Mouse (Mus musculus) liver, embryonic 14.5 days (tissue): ENCODE data around the gene Tmem135. TPM values are rescaled to one million over a fixed set of nuclear protein-coding genes. Genes with fewer than 3 reads are reported as not detected.

Experiments
- ATAC-seq: fragments of 200-750 bp; cut with Nextera tagmentation; 2 replicates; pipeline ENCODE4 v1.8.0; 2017; ENCODE audit warnings: moderate number of reproducible peaks, mild to moderate bottlenecking, moderate library complexity; ENCODE audit not compliant: insufficient read depth
- DNase-seq, 3 experiments: peaks; one replicate each; pipeline ENCODE4 v3.0.0-alpha.2; 2012 to 2013; ENCODE audit warnings: low read depth in 3 of 3, low spot score in 3 of 3
- H3K27ac ChIP-seq: fragments of 300-500 bp; sonication (generic); 2 replicates; pipeline ENCODE4 v1.5.1; 2014; ENCODE audit warnings: moderate library complexity, mild to moderate bottlenecking, control low read depth, inconsistent platforms
- H3K27me3 ChIP-seq: fragments of 300-500 bp; sonication (generic); 2 replicates; pipeline ENCODE4 v1.6.1; 2014; ENCODE audit warnings: mild to moderate bottlenecking, low read length, moderate library complexity; ENCODE audit not compliant: control insufficient read depth, insufficient read depth
- H3K36me3 ChIP-seq: fragments of 300-500 bp; sonication (generic); replicated peaks from 2 replicates; pipeline ENCODE4 v1.6.1; 2014; ENCODE audit warnings: low read depth; ENCODE audit not compliant: control insufficient read depth, insufficient read depth
- H3K4me1 ChIP-seq, 2 experiments: fragments of 200-500 bp in 1 of 2; fragments of 300-500 bp in 1 of 2; sonication (generic) in 1 of 2; replicated peaks; 2 replicates each; pipeline ENCODE4 v1.6.1; 2012 to 2014; ENCODE audit warnings: antibody characterized with exemption in 1 of 2, inconsistent platforms in 1 of 2, low read length in 1 of 2; ENCODE audit not compliant: control insufficient read depth in 2 of 2, insufficient read depth in 2 of 2
- H3K4me2 ChIP-seq: fragments of 300-500 bp; sonication (generic); 2 replicates; pipeline ENCODE4 v1.6.1; 2014; ENCODE audit warnings: low read depth, mild to moderate bottlenecking, control low read depth, moderate library complexity
- H3K4me3 ChIP-seq, 2 experiments: fragments of 200-500 bp in 1 of 2; fragments of 300-500 bp in 1 of 2; sonication (generic) in 1 of 2; 2 replicates each; pipeline ENCODE4 v1.5.1; 2012 to 2014; ENCODE audit warnings: low read depth in 2 of 2, low read length in 2 of 2, mild to moderate bottlenecking in 2 of 2, control low read depth in 1 of 2, inconsistent platforms in 1 of 2, moderate library complexity in 1 of 2; ENCODE audit not compliant: insufficient read depth in 1 of 2
- H3K9ac ChIP-seq: fragments of 300-500 bp; sonication (generic); replicated peaks from 2 replicates; pipeline ENCODE4 v1.6.1; 2014; ENCODE audit warnings: mild to moderate bottlenecking, control low read depth, moderate library complexity
- H3K9me3 ChIP-seq: fragments of 300-500 bp; sonication (generic); 2 replicates; pipeline ENCODE4 v1.6.1; 2016; ENCODE audit warnings: low read length, mixed read lengths; ENCODE audit not compliant: control insufficient read depth
- CTCF ChIP-seq: IDR thresholded peaks from 2 replicates; pipeline ENCODE4 v1.5.1; 2016; ENCODE audit warnings: antibody characterized with exemption, low read depth, control low read depth
- EP300 ChIP-seq: IDR thresholded peaks from 2 replicates; pipeline ENCODE4 v1.6.1; 2016; ENCODE audit warnings: antibody characterized with exemption, low read depth
- WGBS: fragments of 180-500 bp; shearing (Covaris S2); extraction: QIAGEN DNeasy Blood & Tissue Kit; methylation state at CpG from one replicate; pipeline ENCODE4 v1.1.7; 2014; ENCODE audit not compliant: insufficient replicate concordance; 5-methylcytosine and 5-hydroxymethylcytosine counted together
- polyA plus RNA-seq, 2 experiments: library from polyadenylated mRNA; depleted of rRNA in 1 of 2; stranded (reverse) in 1 of 2; unstranded in 1 of 2; fragments of >200 nt; fragmentation: Nextera tagmentation in 1 of 2; extraction: Ambion mirVana in 1 of 2; gene quantifications; 2 replicates each; pipeline versions ENCODE4 v1.2.1 to v1.2.3; 2012 to 2014

Tmem135 gene
- polyA plus RNA-seq, 2 experiments = 5.4 to 12.7 TPM

DNA sequence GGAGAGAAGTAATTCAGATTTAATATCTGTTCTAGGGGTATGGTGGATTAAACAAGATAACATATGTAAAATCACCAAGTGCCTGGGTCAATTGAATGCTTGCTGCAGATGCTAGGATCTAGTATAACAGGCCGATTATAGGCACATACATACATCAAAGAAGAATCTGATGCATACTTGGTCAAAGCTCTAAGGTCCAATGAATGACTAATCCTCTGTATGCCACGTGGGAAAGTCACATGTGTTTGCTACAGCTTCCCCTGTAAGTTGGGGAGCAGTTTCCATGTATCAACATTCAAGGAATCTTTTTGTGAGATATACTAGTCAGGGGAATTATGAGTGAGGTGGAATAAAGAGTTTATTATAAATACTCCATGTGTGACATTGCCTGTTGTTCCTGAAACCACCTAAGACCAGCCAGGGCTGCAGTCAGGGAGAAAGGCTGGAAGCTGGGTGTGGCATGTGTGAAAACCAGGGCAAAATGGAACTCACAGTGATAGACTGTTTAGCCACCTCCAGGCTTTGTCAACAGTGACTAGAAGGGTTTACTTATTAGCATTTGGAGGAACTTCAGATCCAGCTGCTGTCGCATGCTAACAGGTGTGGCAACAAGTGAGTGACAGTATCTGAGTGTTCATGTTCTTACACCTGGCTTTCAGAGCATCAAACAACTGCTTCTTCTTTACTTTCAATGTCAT, 6.0 kb downstream of the Tmem135 start:
- H3K9me3 ChIP-seq = no peaks in the 10 kb centered on the region
- no peak overlapping the region for H3K4me3 ChIP-seq
- WGBS = 41% methylated on average over 3 of the region's 3 CpGs
- no peak overlapping the region for H3K27ac ChIP-seq
- H3K36me3 ChIP-seq = no peaks in the 10 kb centered on the region
- peaks cover 0 to 3% of the 10 kb centered on the region in 2 experiments; a peak in 1 of 4 replicates for H3K4me1 ChIP-seq
- TF ChIP-seq EP300 (no peak), CTCF (no peak)
- DNase-seq (no peak), ATAC-seq (no peak)
- H3K4me2 ChIP-seq = no peak overlapping the region
- no peak overlapping the region for H3K9ac ChIP-seq
- peaks cover 7% of the 10 kb centered on the region for H3K27me3 ChIP-seq

DNA sequence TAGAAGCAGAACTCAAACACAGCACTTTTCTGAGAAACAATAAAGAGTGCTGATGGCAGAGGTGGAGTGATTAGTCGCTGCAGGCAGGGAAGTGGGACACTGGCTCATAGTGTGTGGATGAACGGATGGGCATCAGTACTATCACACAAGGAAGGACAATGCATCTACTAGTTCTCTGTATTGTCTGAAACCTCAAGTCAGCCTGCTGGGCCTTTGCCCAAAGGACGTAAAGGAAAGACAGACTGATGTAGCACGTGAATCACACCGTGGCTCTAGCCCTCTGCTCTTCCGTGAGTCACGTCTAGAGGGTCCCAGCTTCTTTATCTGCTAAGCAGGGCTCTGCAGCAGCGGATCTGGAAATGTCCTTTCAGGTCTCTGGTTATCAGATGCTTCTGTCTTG, 7.6 kb downstream of the Tmem135 start:
- TF ChIP-seq CTCF (no peak), EP300 (no peak)
- Histone ChIP-seq H3K4me1 (peaks cover 0 to 3% of the 10 kb centered on the region in 2 experiments; a peak in 2 of 4 replicates), H3K4me3 (no peak overlapping the region), H3K4me2 (no peak overlapping the region), H3K36me3 (no peaks in the 10 kb centered on the region), H3K9me3 (no peaks in the 10 kb centered on the region), H3K27ac (no peak overlapping the region), H3K9ac (no peak overlapping the region), H3K27me3 (no peaks in the 10 kb centered on the region)
- DNase-seq (no peak), ATAC-seq (no peak)
- 56% methylated on average over 8 of the region's 8 CpGs for WGBS

DNA sequence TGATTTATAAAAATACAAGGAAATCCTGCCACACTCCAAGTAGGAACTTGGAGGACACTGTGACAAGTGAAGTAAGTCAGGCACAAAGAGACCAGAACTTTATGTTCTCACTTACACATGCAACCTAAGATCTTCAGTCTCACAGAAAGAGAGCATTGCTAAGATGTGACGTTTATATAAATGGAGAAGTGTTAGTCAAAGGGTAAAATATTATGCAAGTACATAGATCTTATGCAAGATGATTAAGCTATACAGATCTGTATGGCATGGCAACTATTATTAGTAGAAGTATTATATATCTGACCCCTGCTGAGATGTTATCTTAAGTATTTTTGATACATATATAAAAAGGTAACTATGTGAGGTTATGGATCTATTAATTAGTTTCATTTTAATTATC, 8.6 kb downstream of the Tmem135 start:
- ATAC-seq = no peak
- WGBS = 57% methylated on average over 1 of the region's 1 CpGs

DNA sequence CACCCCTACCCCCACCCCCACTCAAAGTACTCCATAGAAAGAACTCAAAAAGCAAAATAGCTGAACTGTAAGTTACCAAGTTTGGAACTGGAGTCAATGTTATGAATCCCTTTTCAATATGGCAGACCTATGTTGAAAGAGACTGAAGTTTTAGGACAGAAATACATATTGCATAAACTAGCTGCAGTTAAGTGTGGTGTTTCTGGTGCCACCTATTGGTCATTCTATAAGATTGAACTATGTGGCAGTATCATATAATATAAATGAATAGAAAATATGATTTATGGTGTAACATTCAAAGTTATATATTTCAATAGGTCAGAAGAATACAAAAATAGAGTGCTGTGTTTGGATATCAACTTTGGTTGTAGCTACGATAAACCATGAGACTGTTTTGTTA, 11.2 kb downstream of the Tmem135 start:
- H3K27me3 ChIP-seq = no peaks in the 10 kb centered on the region
- 76% methylated on average over 1 of the region's 1 CpGs for WGBS
- TF ChIP-seq CTCF = no peak; the same call in 1 of the 2 replicates

More for the DNA sequence above, 8.6 kb downstream of the Tmem135 start:
- H3K9me3 ChIP-seq = no peaks in the 10 kb centered on the region
- H3K36me3 ChIP-seq = no peaks in the 10 kb centered on the region
- no peaks in the 10 kb centered on the region for H3K27me3 ChIP-seq
- no peak overlapping the region for H3K4me2 ChIP-seq
- no peak overlapping the region for H3K9ac ChIP-seq
- TF ChIP-seq CTCF (no peak), EP300 (no peak)
- H3K4me3 ChIP-seq = no peak overlapping the region
- peaks cover 0 to 3% of the 10 kb centered on the region in 2 experiments; a peak in 2 of 4 replicates for H3K4me1 ChIP-seq
- H3K27ac ChIP-seq = no peak overlapping the region
- no peak for DNase-seq

DNA sequence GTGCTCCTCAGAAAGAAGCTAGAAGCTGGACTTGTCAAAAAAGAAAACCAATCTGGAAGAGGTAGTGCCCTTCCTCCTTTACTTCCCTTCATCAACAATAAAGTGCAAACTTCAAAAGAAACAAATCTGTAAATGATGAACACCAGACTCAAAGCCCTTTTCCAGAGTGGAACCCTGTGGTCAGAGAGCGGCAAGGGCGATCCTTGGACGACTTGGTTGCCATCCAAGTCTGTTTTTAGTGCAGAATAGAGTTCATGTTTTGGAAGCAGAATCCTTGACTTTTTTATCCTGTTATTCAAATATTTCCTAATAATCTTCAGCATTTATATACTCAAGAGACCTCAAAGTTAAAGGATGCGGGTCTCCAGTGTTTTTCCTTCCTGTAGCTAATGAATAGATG, 11.6 kb downstream of the Tmem135 start:
- H3K36me3 ChIP-seq = no peaks in the 10 kb centered on the region
- no peak for TF ChIP-seq CTCF

More for the DNA sequence above, 11.2 kb downstream of the Tmem135 start:
- DNase-seq (no peak), ATAC-seq (no peak)
- H3K9ac ChIP-seq = no peak overlapping the region
- H3K27ac ChIP-seq = no peak overlapping the region
- H3K4me1 ChIP-seq = peaks cover 0 to 3% of the 10 kb centered on the region in 2 experiments; a peak in 2 of 4 replicates
- no peak overlapping the region for H3K4me2 ChIP-seq
- no peaks in the 10 kb centered on the region for H3K9me3 ChIP-seq
- no peaks in the 10 kb centered on the region for H3K36me3 ChIP-seq
- no peak overlapping the region for H3K4me3 ChIP-seq

More for the DNA sequence above, 11.6 kb downstream of the Tmem135 start:
- ATAC-seq = no peak
- Histone ChIP-seq H3K4me1 (peaks cover 0 to 3% of the 10 kb centered on the region in 2 experiments; a peak in 2 of 4 replicates), H3K27me3 (no peaks in the 10 kb centered on the region), H3K27ac (no peak overlapping the region), H3K4me3 (no peak overlapping the region), H3K9me3 (no peaks in the 10 kb centered on the region), H3K9ac (no peak overlapping the region), H3K4me2 (no peak overlapping the region)
- 53% methylated on average over 4 of the region's 4 CpGs for WGBS
- no peak for DNase-seq
